Comparison of ENCODE assay signal across 22 mouse cellular contexts in the genomic region with DNA sequence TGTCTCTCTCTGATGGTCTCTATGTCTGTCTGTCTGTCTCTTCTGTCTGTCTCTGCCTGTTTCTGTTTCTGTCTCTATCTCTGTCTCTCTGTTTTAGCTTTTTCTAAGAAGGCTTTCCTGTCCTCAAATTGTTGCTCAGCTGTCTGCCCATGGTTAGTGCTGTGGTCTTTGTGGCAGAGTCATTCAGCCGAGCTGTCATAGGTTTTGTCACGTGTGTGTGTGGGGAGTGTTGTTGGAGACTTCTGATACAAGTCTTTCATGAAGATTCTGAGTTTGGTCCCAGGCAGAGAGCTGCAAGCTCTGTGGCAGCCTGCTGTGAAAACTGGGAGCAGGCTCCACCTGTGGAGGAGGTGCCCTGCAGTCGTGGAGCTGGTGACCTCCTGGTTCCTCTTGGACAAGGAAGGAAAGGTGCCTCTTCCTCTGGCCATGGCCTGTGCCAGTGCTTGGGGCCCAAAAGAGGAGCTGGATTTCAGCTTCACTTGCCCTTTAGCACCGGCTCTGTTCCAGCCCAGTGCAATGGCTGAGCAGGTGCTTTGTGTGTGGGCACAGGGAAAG. TPM values are rescaled to one million over a fixed set of nuclear protein-coding genes. Genes with fewer than 3 reads are reported as not detected.
A peak's percentile ranks its signal among the peaks of the same experiment; 100 is the strongest.
DNase-seq lines count a peak whose midpoint lies in the region; ATAC-seq lines count a peak whose summit lies in the region.
"Had no signal": no experiment of that assay in that cellular context is flagged by ENCODE, and none has a peak within 500 bp of the region (broad histone marks: within the 10 kb centered on the region; RNA-seq: fewer than 3 reads in every experiment).

No protein-coding gene starts in this region.

- ATAC-seq in kidney, embryonic 16.5 days (ENCODE audit: low FRiP score, low TSS enrichment), result 0 out of 2 replicates have a peak, but pooled peaks have one; percentile 39
- peak; percentile 30; the same call in 1 of the 2 replicates for ATAC-seq in megakaryocyte progenitor cell, adult 5-6 weeks (replicated peaks; ENCODE audit: poor library complexity)
- ATAC-seq: activated CD4-positive, CD25-positive, alpha-beta regulatory T cell, adult 4 months; intestine, postnatal 0 days; lung, postnatal 0 days had no signal

- H3K4me1 ChIP-seq in kidney, embryonic 16.5 days (ENCODE audit: insufficient read depth, low read length), result no peaks in the 10 kb centered on the region
- H3K4me1 ChIP-seq: embryonic facial prominence, embryonic 12.5 days; heart, embryonic 13.5 days; hindbrain, embryonic 12.5 days; neural tube, embryonic 13.5 days had no signal

- no peak overlapping the region for H3K27ac ChIP-seq in kidney, embryonic 16.5 days (ENCODE audit: low read length)
- H3K27ac ChIP-seq: embryonic facial prominence, embryonic 12.5 days; forebrain, embryonic 12.5 days; heart, embryonic 13.5 days; hindbrain, embryonic 12.5 days; left cerebral cortex, adult 2 months; neural tube, embryonic 13.5 days; stomach, postnatal 0 days had no signal

- no peak for DNase-seq in kidney, postnatal 36 days
- DNase-seq in thymus, postnatal 0 days (ENCODE audit: low spot score), result peak; percentile 28
- no peak for DNase-seq in thymus, postnatal 4 days
- no peak for DNase-seq in embryo, embryonic 10 days (ENCODE audit: low spot score)
- DNase-seq in cerebellum, adult 11-12 months, result no peak
- DNase-seq: adrenal gland, postnatal 10 days; cerebellum, adult 9-10 months; heart, postnatal 14 days; midbrain, embryonic 14.5 days; right cerebral cortex, postnatal 4 days had no signal

- no peaks in the 10 kb centered on the region for H3K9me3 ChIP-seq in kidney, embryonic 16.5 days (ENCODE audit: low read length)
- H3K9me3 ChIP-seq: embryonic facial prominence, embryonic 12.5 days; forebrain, embryonic 12.5 days; heart, embryonic 13.5 days; hindbrain, embryonic 12.5 days; neural tube, embryonic 13.5 days had no signal

- no peak overlapping the region for H3K9ac ChIP-seq in kidney, embryonic 16.5 days (replicated peaks; ENCODE audit: low read length)
- H3K9ac ChIP-seq: embryonic facial prominence, embryonic 12.5 days; forebrain, embryonic 12.5 days; heart, embryonic 13.5 days; hindbrain, embryonic 12.5 days; neural tube, embryonic 13.5 days had no signal

- H3K27me3 ChIP-seq in kidney, embryonic 16.5 days (ENCODE audit: insufficient read depth, low read length), result no peaks in the 10 kb centered on the region
- H3K27me3 ChIP-seq: embryonic facial prominence, embryonic 12.5 days; forebrain, embryonic 12.5 days; heart, embryonic 13.5 days; hindbrain, embryonic 12.5 days; neural tube, embryonic 13.5 days had no signal

- 49% methylated on average over 4 of the region's 4 CpGs for WGBS in kidney, embryonic 16.5 days

- H3K4me3 ChIP-seq in kidney, embryonic 16.5 days (ENCODE audit: low read length), result no peak overlapping the region
- H3K4me3 ChIP-seq: embryonic facial prominence, embryonic 12.5 days; forebrain, embryonic 12.5 days; heart, embryonic 13.5 days; hindbrain, embryonic 12.5 days; left cerebral cortex, adult 2 months; neural tube, embryonic 13.5 days had no signal

- no peak overlapping the region for H3K4me2 ChIP-seq in kidney, embryonic 16.5 days (replicated peaks; ENCODE audit: low read depth, low read length)
- H3K4me2 ChIP-seq: embryonic facial prominence, embryonic 12.5 days; forebrain, embryonic 12.5 days; heart, embryonic 13.5 days; hindbrain, embryonic 12.5 days; neural tube, embryonic 13.5 days had no signal

- no peaks in the 10 kb centered on the region for H3K36me3 ChIP-seq in kidney, embryonic 16.5 days (ENCODE audit: insufficient read depth, low read length)
- H3K36me3 ChIP-seq: embryonic facial prominence, embryonic 12.5 days; forebrain, embryonic 12.5 days; heart, embryonic 13.5 days; hindbrain, embryonic 12.5 days; neural tube, embryonic 13.5 days had no signal

RNA-seq across cellular contexts. Expression of a gene that starts 13.5 kb away (rescaled TPM):
- polyA plus RNA-seq in kidney, embryonic 16.5 days (2015; fragmentation: Nextera tagmentation; extraction: Ambion mirVana), result 3.0 and 3.4 TPM in 2 replicates
- 1.2 and 1.4 TPM in 2 replicates for polyA plus RNA-seq in thymus, postnatal 0 days (2015; fragmentation: Nextera tagmentation; extraction: Ambion mirVana)
- total RNA-seq in megakaryocyte progenitor cell, adult 5-6 weeks (2015), result 1.1 and 2.6 TPM in 2 replicates
- 0.92 and 2.1 TPM in 2 replicates for total RNA-seq in megakaryocyte progenitor cell, adult 5-6 weeks (2017)
